Mouse (Mus musculus) heart, adult 2 months (tissue): ENCODE measurements around the gene Mindy4.

Source experiments
- CTCF ChIP-seq: fragments of 200-600 bp; IDR thresholded peaks from 2 replicates; pipeline ENCODE4 v1.8.1; 2022; ENCODE audit warnings: antibody characterized with exemption, mild to moderate bottlenecking, moderate library complexity
- EP300 ChIP-seq: fragments of 200-500 bp; IDR thresholded peaks from 2 replicates; pipeline ENCODE4 v1.6.1; 2011; ENCODE audit warnings: low read depth, low read length, control low read depth; ENCODE audit not compliant: insufficient read depth

GRCm38 (mm10) chr6:55173941-55174349 lies 29.2 kb upstream of the Mindy4 start:
- TF ChIP-seq CTCF (no peak), EP300 (no peak)
